Mouse (Mus musculus) intestine, embryonic 14.5 days (tissue): ENCODE measurements around the gene Lamb2. TPM values are rescaled to one million over a fixed set of nuclear protein-coding genes. Genes with fewer than 3 reads are reported as not detected.
A peak's percentile ranks its signal among the peaks of the same experiment; 100 is the strongest.

ENCODE experiments used
- ATAC-seq: fragments of 200-750 bp; cut with Nextera tagmentation; replicated peaks from 2 replicates; pipeline ENCODE4 v1.8.0; 2017; ENCODE audit warnings: low read depth, moderate number of reproducible peaks, moderate TSS enrichment, moderate library complexity; ENCODE audit not compliant: low FRiP score, low TSS enrichment
- DNase-seq: peaks from one replicate; pipeline ENCODE4 v3.0.0-alpha.2; 2018; ENCODE audit warnings: low spot score
- H3K27ac ChIP-seq: fragments of 300-500 bp; sonication (generic); 2 replicates; pipeline ENCODE4 v1.5.1; 2014; ENCODE audit warnings: low read depth, mild to moderate bottlenecking, control low read depth
- H3K27me3 ChIP-seq: fragments of 300-500 bp; sonication (generic); replicated peaks from 2 replicates; pipeline ENCODE4 v1.6.1; 2014; ENCODE audit warnings: low read length, control low read depth; ENCODE audit not compliant: control insufficient read depth, insufficient read depth
- H3K36me3 ChIP-seq: fragments of 300-500 bp; sonication (generic); 2 replicates; pipeline ENCODE4 v1.6.1; 2014; ENCODE audit warnings: low read length, control low read depth; ENCODE audit not compliant: control insufficient read depth, insufficient read depth
- H3K4me1 ChIP-seq: fragments of 300-500 bp; sonication (generic); replicated peaks from 2 replicates; pipeline ENCODE4 v1.6.1; 2014; ENCODE audit warnings: low read length, control low read depth, mixed read lengths; ENCODE audit not compliant: control insufficient read depth, insufficient read depth
- H3K4me2 ChIP-seq: fragments of 300-500 bp; sonication (generic); 2 replicates; pipeline ENCODE4 v1.6.1; 2014; ENCODE audit warnings: low read length
- H3K4me3 ChIP-seq: fragments of 300-500 bp; sonication (generic); 2 replicates; pipeline ENCODE4 v1.5.1; 2014; ENCODE audit warnings: low read depth, low read length, control low read depth, mixed read lengths
- H3K9ac ChIP-seq: fragments of 300-500 bp; sonication (generic); 2 replicates; pipeline ENCODE4 v1.6.1; 2014; ENCODE audit warnings: mild to moderate bottlenecking, low read length
- H3K9me3 ChIP-seq: fragments of 300-500 bp; sonication (generic); 2 replicates; pipeline ENCODE4 v1.6.1; 2016; ENCODE audit warnings: low read length, control low read depth; ENCODE audit not compliant: control insufficient read depth
- WGBS: fragments of 180-500 bp; shearing (Covaris S2); extraction: QIAGEN DNeasy Blood & Tissue Kit; methylation state at CpG from one replicate; pipeline ENCODE4 v1.1.7; 2014; 5-methylcytosine and 5-hydroxymethylcytosine counted together
- polyA plus RNA-seq: library from polyadenylated mRNA; unstranded; fragments of >200 nt; fragmentation: Nextera tagmentation; extraction: Ambion mirVana; gene quantifications from 2 replicates; pipeline ENCODE4 v1.2.1, GENCODE M21; 2014

Gene Lamb2
- polyA plus RNA-seq, 1 experiment from 2014 or later = 32.3 TPM

DNA sequence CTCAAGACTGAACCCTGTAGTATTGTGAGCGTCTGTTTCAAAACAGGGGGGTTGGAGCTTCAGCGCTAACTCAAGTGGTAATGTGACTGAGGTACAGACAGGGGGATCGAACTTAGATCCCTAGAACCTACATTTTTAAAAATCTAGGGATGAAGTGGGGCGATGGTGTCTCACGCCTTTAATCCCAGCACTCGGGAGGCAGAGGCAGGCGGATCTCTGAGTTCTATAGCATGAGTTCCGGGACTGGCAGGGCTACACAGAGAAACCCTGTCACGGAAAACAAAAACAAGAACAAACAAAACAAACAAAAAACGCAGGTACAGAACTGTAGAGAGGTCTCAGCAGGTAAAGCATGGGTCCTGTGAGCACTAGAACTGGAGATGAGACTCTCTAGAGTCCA is 22.6 kb upstream of the Lamb2 start:
- ATAC-seq (no peak), DNase-seq (no peak)
- H3K4me3 ChIP-seq = no peak overlapping the region
- H3K4me1 ChIP-seq = peaks cover 17% of the 10 kb centered on the region
- H3K9ac ChIP-seq = no peak overlapping the region
- no peak overlapping the region for H3K27ac ChIP-seq
- no peaks in the 10 kb centered on the region for H3K9me3 ChIP-seq
- no peak overlapping the region for H3K4me2 ChIP-seq
- WGBS = 84% methylated on average over 10 of the region's 10 CpGs
- H3K36me3 ChIP-seq = no peaks in the 10 kb centered on the region
- H3K27me3 ChIP-seq = no peaks in the 10 kb centered on the region

DNA sequence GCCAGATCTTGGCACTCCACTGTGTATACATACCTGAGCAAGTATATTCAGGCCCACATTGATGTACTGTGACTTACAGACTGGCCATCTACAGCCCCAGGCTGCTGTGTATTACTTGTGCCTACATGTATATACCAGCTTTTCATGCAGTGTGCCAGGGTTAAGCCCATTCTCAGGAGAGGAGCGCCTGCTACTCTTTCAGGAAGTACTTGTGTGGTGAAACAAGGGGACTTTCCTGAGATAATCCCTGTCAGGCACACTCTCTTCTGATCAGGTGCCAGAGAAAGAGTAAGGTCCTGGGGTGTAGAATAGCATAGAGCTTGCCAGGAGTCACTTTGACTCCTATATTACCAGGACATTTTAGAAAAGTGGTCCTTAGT is 19.6 kb upstream of the Lamb2 start:
- ATAC-seq (no peak), DNase-seq (no peak)
- Histone ChIP-seq H3K9me3 (no peaks in the 10 kb centered on the region), H3K36me3 (peaks cover 23% of the 10 kb centered on the region), H3K4me3 (peak overlapping the region; percentile 56), H3K27me3 (no peaks in the 10 kb centered on the region), H3K27ac (peak overlapping the region; percentile 98), H3K4me2 (peak overlapping the region; percentile 91), H3K9ac (peak overlapping the region; percentile 91; the same call in 1 of the 2 replicates), H3K4me1 (peaks cover 19% of the 10 kb centered on the region)
- WGBS = 86% methylated on average over 1 of the region's 1 CpGs

DNA sequence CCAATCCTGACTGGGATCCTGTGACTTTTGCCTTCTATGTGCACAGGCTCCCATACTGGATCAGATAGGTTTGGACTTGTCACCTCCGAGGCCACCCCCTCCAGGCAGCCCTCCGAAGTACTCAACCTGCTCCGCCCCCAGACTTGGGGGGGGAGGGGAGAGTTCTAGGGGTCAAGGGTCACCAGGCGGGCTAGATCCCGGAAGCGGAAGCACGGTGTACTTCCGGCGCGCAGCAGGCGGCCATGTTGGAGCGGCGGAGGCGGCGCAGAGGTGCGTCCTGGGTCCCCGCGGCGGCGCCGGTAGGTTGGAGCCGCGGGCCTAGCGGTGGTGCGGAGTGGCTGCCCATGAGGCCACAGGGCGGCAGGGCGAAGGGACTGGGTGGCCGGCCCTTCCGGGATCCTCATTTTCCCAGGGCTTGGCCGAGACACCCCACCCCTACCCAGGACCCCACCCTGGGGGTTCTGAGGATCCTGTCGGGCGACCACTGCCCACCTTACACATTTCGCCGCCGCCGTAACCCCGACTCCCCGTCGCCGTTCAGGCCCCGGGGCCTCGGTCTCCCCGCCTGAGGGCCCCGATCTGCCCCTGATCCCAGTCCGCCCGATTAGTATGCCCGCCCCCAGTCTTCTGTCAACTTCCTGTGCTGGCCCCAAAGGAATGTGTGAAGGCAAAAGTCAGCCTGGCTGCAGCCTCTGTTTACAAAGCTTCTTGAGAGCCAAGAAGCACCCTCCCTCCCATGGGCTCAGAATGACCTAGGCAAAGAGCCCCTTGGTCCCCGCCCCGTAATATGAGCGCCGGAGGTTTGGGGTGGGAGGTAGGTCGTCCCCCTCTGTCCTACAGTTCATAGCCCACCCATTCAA is 19.0 kb upstream of the Lamb2 start, which contains the start of gene Ccdc71:
Gene Ccdc71 (plus strand): TSS at position 209 of the 860 bp plus-strand sequence.
- H3K4me1 ChIP-seq = peaks cover 19% of the 10 kb centered on the region
- peaks cover 29% of the 10 kb centered on the region for H3K36me3 ChIP-seq
- DNase-seq (peak; percentile 95), ATAC-seq (peak; percentile 83)
- H3K4me3 ChIP-seq = peak within 1 kb of the TSS; percentile 56
- peak within 1 kb of the TSS; percentile 91 for H3K4me2 ChIP-seq
- no peaks in the 10 kb centered on the region for H3K27me3 ChIP-seq
- under 1% methylated on average over 47 of the region's 52 CpGs for WGBS
- H3K9ac ChIP-seq = peak within 1 kb of the TSS; percentile 91
- H3K27ac ChIP-seq = peak within 1 kb of the TSS; percentile 98
- H3K9me3 ChIP-seq = no peaks in the 10 kb centered on the region

DNA sequence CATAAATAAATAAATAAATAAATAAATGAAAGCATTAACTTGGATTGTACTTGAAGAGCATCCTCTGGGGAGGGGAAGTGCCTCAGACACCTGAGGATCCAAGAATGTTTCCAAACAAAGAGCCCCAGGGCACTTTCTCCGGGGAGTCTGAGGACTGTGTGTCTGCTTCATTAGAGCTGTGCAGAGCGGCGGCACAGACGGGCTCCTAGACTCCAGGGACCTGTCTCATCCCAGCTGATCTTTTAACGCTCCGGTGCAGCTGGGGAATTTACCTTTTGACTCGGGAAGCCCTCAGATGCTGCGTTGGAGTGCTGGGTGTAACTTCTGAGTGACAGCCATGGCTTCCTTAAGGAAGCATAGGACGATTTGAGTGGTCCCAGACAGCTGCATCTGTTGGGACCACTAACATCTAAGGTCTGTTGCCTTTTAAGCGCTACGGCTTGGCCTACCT is 18.3 kb upstream of the Lamb2 start, which contains the start of gene Klhdc8b:
Gene Klhdc8b (minus strand): TSS at position 401 of the 451 bp plus-strand sequence.
- peaks cover 36% of the 10 kb centered on the region for H3K36me3 ChIP-seq
- H3K9ac ChIP-seq = peak within 1 kb of the TSS; percentile 91
- H3K4me1 ChIP-seq = peaks cover 19% of the 10 kb centered on the region
- H3K4me2 ChIP-seq = peak within 1 kb of the TSS; percentile 91
- H3K4me3 ChIP-seq = peak within 1 kb of the TSS; percentile 56
- no peaks in the 10 kb centered on the region for H3K27me3 ChIP-seq
- peak; percentile 57 for DNase-seq
- ATAC-seq = no peak
- H3K9me3 ChIP-seq = no peaks in the 10 kb centered on the region
- H3K27ac ChIP-seq = peak within 1 kb of the TSS; percentile 98
- whole genome bisulfite sequencing = 19% methylated on average over 11 of the region's 11 CpGs

DNA sequence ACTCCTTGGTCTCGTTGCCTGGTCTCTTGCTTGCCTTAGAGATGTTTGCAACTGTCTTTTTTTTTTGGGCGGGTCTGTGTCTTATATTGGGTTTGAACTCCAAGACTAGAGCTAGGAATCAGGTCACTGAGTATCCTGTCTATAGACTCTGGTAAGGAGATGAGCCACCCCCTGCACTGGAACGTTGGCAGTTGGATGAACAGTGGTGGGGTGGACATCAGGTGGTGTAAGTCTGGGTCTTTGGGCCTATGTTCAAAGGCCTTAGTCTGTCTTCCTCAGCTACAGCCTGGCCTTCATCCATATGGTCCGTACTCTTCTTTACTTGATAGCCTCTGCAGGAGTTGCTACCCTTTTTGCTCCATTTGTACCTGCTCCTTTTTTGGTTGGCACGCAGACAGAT is 17.9 kb upstream of the Lamb2 start:
- WGBS = 79% methylated on average over 5 of the region's 5 CpGs
- Histone ChIP-seq H3K4me2 (peak overlapping the region; percentile 91), H3K27me3 (no peaks in the 10 kb centered on the region), H3K9ac (peak overlapping the region; percentile 91), H3K36me3 (peaks cover 41% of the 10 kb centered on the region), H3K4me3 (peak overlapping the region; percentile 56), H3K4me1 (peaks cover 19% of the 10 kb centered on the region), H3K27ac (peak overlapping the region; percentile 98), H3K9me3 (no peaks in the 10 kb centered on the region)
- ATAC-seq (no peak), DNase-seq (no peak)

DNA sequence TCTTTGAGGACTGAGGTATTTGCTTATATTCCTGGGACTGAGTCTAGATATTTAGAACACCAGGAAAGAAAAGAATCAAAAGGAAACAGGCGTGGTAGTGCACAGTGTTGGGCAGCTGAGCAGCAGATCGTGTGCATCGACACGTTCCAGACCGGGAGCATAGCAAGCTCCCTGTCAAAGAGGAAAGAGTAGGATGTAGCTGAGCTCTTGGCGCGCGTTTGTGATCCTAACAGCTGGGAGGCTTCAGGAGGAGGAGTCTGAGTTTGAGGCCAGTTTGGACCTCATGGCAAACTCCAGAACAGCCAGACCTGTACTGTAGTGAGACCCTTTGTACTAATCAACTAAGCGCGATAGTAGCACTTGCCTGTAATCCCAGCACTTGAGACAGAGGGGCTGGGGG is 17.3 kb upstream of the Lamb2 start:
- H3K4me1 ChIP-seq = peaks cover 19% of the 10 kb centered on the region
- H3K27ac ChIP-seq = peak overlapping the region; percentile 98
- no peaks in the 10 kb centered on the region for H3K27me3 ChIP-seq
- no peak overlapping the region for H3K4me3 ChIP-seq
- peak; percentile 72 for DNase-seq
- H3K9me3 ChIP-seq = no peaks in the 10 kb centered on the region
- H3K9ac ChIP-seq = no peak overlapping the region
- WGBS = 46% methylated on average over 10 of the region's 10 CpGs
- peaks cover 45% of the 10 kb centered on the region for H3K36me3 ChIP-seq
- peak overlapping the region; percentile 91 for H3K4me2 ChIP-seq
- ATAC-seq = 0 out of 2 replicates have a peak, but pooled peaks have one; percentile 33

DNA sequence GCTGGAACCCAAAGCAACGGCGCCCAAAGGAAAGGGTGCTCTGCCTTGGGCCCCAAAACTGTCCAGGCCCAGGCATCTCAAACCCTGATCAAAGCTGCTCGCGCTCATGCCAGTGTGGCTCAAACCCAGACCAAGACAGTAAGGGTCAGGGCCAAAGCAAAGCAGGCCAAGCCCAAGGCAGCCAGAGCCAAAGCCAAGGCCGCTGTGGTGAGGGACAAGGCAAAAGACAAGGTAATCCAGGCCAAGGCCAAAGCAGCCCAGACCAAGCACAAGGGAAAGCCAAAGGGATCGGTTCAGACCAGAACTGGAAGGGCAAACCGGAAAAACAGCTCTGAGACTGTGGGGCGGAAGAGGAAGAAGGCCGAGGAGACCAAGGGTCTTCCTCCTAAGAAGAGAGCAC is 15.8 kb upstream of the Lamb2 start:
- Histone ChIP-seq H3K27ac (no peak overlapping the region), H3K4me2 (no peak overlapping the region), H3K9me3 (no peaks in the 10 kb centered on the region), H3K27me3 (no peaks in the 10 kb centered on the region), H3K36me3 (peaks cover 45% of the 10 kb centered on the region), H3K4me1 (peaks cover 19% of the 10 kb centered on the region), H3K9ac (no peak overlapping the region), H3K4me3 (no peak overlapping the region)
- WGBS = 95% methylated on average over 9 of the region's 9 CpGs
- DNase-seq = no peak
- ATAC-seq = no peak

DNA sequence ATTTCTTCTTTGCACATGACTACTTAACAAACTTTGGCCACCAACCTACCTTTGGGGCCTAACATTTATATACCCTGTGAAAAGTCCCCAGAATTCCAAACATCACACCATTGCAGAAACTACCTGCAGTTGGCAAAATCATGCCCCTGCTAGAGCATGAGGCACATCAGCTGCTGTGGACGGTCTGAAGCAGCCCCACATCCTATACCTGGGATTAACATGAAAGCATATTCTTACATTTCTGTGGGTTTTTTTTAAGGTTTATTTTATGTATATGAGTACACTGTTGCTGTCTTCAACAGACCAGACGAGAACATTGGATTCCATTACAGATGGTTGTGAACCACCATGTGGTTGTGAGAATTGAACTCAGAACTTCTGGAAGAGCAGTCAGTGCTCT is 13.3 kb upstream of the Lamb2 start:
- no peak overlapping the region for H3K9ac ChIP-seq
- H3K4me2 ChIP-seq = no peak overlapping the region
- ATAC-seq = no peak
- H3K27me3 ChIP-seq = no peaks in the 10 kb centered on the region
- H3K9me3 ChIP-seq = no peaks in the 10 kb centered on the region
- H3K36me3 ChIP-seq = peaks cover 45% of the 10 kb centered on the region
- no peak overlapping the region for H3K4me3 ChIP-seq
- DNase-seq = no peak
- WGBS = 85% methylated on average over 2 of the region's 2 CpGs
- H3K4me1 ChIP-seq = peaks cover 18% of the 10 kb centered on the region
- H3K27ac ChIP-seq = no peak overlapping the region
